Mouse (Mus musculus) ES-Bruce4 (cell line): ENCODE results near the gene Ppm1a.

ENCODE experiments used
- CTCF ChIP-seq: IDR thresholded peaks from one replicate; pipeline ENCODE4 v1.8.1; 2011; ENCODE audit warnings: low read depth, low read length
- EP300 ChIP-seq: IDR thresholded peaks from 2 replicates; pipeline ENCODE4 v1.6.1; 2011; ENCODE audit warnings: low read depth, low read length; ENCODE audit not compliant: insufficient read depth

DNA sequence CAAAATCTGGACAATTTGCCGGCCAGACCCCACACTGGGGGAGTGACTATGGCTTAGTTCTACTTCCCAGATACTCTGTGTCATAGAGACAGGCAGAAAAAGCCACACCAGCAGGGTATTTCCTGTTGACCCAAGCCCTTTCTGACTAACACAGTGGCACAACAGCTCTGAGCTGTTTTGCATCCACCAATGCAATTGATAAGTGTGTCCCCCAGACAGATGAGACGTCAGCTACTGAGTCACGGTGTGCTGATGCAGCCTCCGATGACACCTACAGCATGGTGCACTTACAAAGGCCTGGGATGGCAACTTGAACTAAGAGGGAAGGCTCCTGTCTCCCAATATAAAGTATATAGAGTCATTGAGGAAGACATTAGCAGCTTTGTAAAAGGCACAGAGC, 80.0 kb downstream of the Ppm1a start:
- TF ChIP-seq CTCF (no peak), EP300 (no peak)
